Mouse (Mus musculus) ES-E14 (cell line): Measurements from ENCODE around the gene Kprp.

Experiments used
- CHD2 ChIP-seq: IDR thresholded peaks from 2 replicates; pipeline ENCODE4 v1.6.1; 2014; ENCODE audit warnings: mild to moderate bottlenecking, low read depth, low read length, inconsistent platforms
- MAFK ChIP-seq: IDR thresholded peaks from 2 replicates; pipeline ENCODE4 v1.6.1; 2014; ENCODE audit warnings: mild to moderate bottlenecking, low read depth, low read length, inconsistent platforms; ENCODE audit not compliant: insufficient read depth
- ZNF384 ChIP-seq: IDR thresholded peaks from 2 replicates; pipeline ENCODE4 v1.6.1; 2012; ENCODE audit warnings: low read depth, low read length, inconsistent platforms

GRCm38 (mm10) chr3:92790414-92790813 is 36.6 kb downstream of the Kprp start, which contains the start of gene Lce1j:
- no peak for TF ChIP-seq MAFK
- TF ChIP-seq ZNF384 = no peak
- TF ChIP-seq CHD2 = no peak
